Mouse (Mus musculus) megakaryocyte, embryonic 14.5 days (primary cell): ENCODE measurements around the gene Rrp1.

ENCODE experiments used
- FLI1 ChIP-seq: IDR thresholded peaks from 2 replicates; pipeline ENCODE4 v1.6.1; 2012; ENCODE audit warnings: low read length, inconsistent platforms, mixed read lengths
- GATA1 ChIP-seq: IDR thresholded peaks from 3 replicates; pipeline ENCODE4 v1.6.1; 2012; ENCODE audit warnings: mixed read lengths, low read length, inconsistent platforms, borderline replicate concordance

DNA sequence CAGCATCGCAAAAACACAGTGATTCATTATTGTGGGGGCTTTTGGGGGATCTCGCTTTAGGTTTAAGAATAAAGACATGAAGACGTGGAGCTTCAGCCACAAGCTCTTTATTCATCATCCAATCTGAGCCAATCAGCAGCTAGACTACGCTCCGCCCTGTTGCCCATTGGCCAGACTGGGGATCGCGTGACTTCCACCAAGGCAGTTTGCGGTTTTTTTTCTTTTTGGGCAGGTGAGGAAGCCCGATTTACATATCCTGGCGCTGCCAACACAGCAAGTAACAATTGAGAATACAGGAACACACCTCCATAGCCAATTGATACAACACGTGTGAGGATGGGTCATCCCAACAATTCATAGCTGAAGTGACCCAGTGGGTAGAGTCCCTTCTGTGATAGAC lies 15.2 kb upstream of the Rrp1 start:
- no peak for TF ChIP-seq FLI1
- no peak for TF ChIP-seq GATA1
